Mouse (Mus musculus): ENCODE measurements around the gene Lrrn4. TPM values are rescaled to one million over a fixed set of nuclear protein-coding genes. Genes with fewer than 3 reads are reported as not detected.
A peak's percentile ranks its signal among the peaks of the same experiment; 100 is the strongest.

Lrrn4 gene
- total RNA-seq, 2 experiments from 2014 or later: not detected

DNA sequence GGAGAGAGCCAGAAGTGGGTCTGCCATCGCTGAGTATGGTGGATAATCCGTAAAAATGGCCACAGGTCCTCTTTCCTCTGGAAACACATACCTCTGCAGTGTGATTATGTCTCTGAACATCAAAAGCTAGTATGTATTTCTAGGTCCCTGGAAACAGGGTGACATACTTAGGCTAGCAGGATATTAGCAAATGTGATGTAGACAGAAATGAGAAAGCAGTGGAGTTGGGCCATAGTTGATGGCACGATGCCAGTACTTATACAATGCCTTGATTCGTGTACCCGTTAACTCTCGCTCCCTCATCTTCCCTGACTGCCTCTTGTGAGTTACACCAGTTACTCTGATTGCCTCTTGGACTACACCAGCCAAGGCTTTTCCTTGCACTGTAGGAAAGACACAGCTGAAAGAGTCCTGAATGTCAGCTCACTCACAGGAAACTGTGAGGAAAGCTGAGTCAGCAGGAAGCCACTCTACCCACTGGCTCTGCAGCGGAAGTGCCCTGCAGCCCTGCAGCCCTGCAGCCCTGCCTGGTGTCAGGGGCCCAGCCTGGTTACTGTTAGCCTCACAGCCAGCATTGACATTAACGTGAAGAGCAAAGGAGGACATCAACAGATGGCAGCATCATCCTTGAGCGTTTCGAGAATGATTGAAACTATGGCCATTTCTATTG lies 6.9 kb downstream of the Lrrn4 start:
- ATAC-seq (replicated peaks; ENCODE audit: low FRiP score, low TSS enrichment, poor library complexity, severe bottlenecking): 0 out of 2 replicates have a peak, but pooled peaks have one; percentile 41

DNA sequence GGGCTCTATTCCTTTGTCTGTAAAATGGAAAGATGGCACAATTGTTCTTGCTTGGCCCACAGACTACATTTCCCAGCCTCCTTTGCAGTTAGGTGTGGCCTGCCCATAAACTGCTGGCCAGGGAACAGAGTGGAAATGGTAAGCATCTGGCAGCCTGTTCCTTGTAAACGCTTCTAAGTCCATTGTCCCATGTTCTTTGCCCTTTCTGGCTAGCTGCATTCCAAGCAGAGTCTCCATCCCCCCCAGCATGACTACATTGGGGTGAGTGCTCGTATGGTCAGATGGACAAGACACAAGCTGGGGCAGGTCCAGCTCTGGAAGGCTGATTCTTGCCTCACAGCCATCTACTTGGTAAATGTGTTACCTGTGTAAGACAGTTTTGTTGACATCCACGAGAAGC lies 9.0 kb downstream of the Lrrn4 start:
- no peak for ATAC-seq (replicated peaks; ENCODE audit: low FRiP score, low TSS enrichment, poor library complexity, severe bottlenecking)

GRCm38 (mm10) chr2:132870286-132870685 lies 10.4 kb downstream of the Lrrn4 start:
- no peak for ATAC-seq (replicated peaks; ENCODE audit: low FRiP score, low TSS enrichment, poor library complexity, severe bottlenecking)

GRCm38 (mm10) chr2:132869682-132870081 lies 11.0 kb downstream of the Lrrn4 start:
- no peak for ATAC-seq (replicated peaks; ENCODE audit: low FRiP score, low TSS enrichment, poor library complexity, severe bottlenecking)

- no peak for ATAC-seq (replicated peaks; ENCODE audit: low FRiP score, low TSS enrichment, poor library complexity, severe bottlenecking)
Observed at GRCm38 (mm10) chr2:132867521-132867920, 13.2 kb downstream of the Lrrn4 start.

GRCm38 (mm10) chr2:132863325-132863724 lies 17.4 kb downstream of the Lrrn4 start:
- ATAC-seq (replicated peaks; ENCODE audit: low FRiP score, low TSS enrichment, poor library complexity, severe bottlenecking): no peak

GRCm38 (mm10) chr2:132861456-132861855 lies 19.2 kb downstream of the Lrrn4 start:
- no peak for ATAC-seq (replicated peaks; ENCODE audit: low FRiP score, low TSS enrichment, poor library complexity, severe bottlenecking)

GRCm38 (mm10) chr2:132860435-132860834 lies 20.3 kb downstream of the Lrrn4 start:
- no peak for ATAC-seq (replicated peaks; ENCODE audit: low FRiP score, low TSS enrichment, poor library complexity, severe bottlenecking)

GRCm38 (mm10) chr2:132856333-132856732 lies 24.4 kb downstream of the Lrrn4 start:
- no peak for ATAC-seq (replicated peaks; ENCODE audit: low FRiP score, low TSS enrichment, poor library complexity, severe bottlenecking)

DNA sequence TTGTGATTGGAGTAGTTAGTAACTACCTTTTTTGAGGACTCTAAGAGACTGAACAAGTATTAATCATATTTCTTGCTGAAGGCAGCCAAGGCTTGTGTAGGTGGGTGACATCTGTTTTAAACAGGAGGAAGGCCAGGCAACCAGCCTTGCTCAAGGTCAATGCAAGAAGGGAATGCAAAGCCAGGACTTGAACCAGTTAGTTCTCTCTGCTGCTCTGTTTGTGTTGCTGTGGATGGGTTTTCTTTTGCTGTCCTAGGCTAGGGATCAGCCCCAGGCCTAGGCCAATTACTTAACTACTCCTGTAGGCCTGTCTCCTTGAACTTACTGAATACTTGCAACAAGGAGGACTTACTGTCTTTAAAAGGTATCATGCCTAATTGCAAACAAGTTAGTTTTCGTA lies 27.6 kb downstream of the Lrrn4 start:
- no peak for ATAC-seq (replicated peaks; ENCODE audit: low FRiP score, low TSS enrichment, poor library complexity, severe bottlenecking)

GRCm38 (mm10) chr2:132849141-132849540 lies 31.6 kb downstream of the Lrrn4 start:
- ATAC-seq (replicated peaks; ENCODE audit: low FRiP score, low TSS enrichment, poor library complexity, severe bottlenecking): no peak

GRCm38 (mm10) chr2:132848361-132848760 lies 32.3 kb downstream of the Lrrn4 start:
- ATAC-seq (replicated peaks; ENCODE audit: low FRiP score, low TSS enrichment, poor library complexity, severe bottlenecking): no peak

DNA sequence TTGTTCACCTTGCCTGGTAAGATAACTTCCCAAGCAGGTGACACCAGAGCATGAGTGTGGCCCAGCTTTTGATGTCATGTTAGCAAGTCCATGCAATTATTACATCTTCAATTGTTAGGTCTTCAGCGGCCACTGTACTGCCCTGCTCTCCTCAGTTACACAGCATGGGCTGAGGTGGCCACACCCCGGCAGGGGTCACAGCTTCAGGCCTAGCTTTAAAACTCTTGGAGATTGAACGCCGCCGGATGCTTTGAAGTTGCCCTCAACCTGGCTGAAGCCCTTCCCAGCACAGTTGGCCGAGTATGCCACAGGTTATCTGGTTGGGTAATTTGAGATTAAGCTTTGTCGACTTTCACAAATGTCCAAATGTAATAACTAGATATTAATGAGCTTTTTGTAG lies 33.1 kb downstream of the Lrrn4 start:
- ATAC-seq (replicated peaks; ENCODE audit: low FRiP score, low TSS enrichment, poor library complexity, severe bottlenecking): peak; percentile 23; the same call in 1 of the 2 replicates

- ATAC-seq (replicated peaks; ENCODE audit: low FRiP score, low TSS enrichment, poor library complexity, severe bottlenecking): peak; percentile 95
Observed at GRCm38 (mm10) chr2:132846407-132847358, 34.0 kb downstream of the Lrrn4 start, which contains the start of gene Crls1. TSS of gene Crls1 (plus strand) at chr2:132846666.

- ATAC-seq (replicated peaks; ENCODE audit: low FRiP score, low TSS enrichment, poor library complexity, severe bottlenecking): no peak
Observed at GRCm38 (mm10) chr2:132841071-132841470, 39.6 kb downstream of the Lrrn4 start.

Other genes starting within 250 kb of the Lrrn4 start
- gene Shld1, start 194.0 kb downstream of the Lrrn4 start, total RNA-seq (2014; fragmentation: Nextera tagmentation): 1.5 and 6.1 TPM in 2 replicates
- 5.2 and 6.2 TPM in 2 replicates for gene Shld1, start 194.0 kb downstream of the Lrrn4 start, total RNA-seq (2017)
- gene Chgb, start 99.6 kb downstream of the Lrrn4 start, total RNA-seq (2014; fragmentation: Nextera tagmentation): not detected in 2 replicates
- 0.28 and 0.53 TPM in 2 replicates for gene Chgb, start 99.6 kb downstream of the Lrrn4 start, total RNA-seq (2017)
- 45.5 and 56.6 TPM in 2 replicates for gene Trmt6, start 64.8 kb downstream of the Lrrn4 start, total RNA-seq (2014; fragmentation: Nextera tagmentation)
- gene Trmt6, start 64.8 kb downstream of the Lrrn4 start, total RNA-seq (2017): 47.5 and 53.4 TPM in 2 replicates
- 16.9 and 19.0 TPM in 2 replicates for gene Mcm8, start 64.8 kb downstream of the Lrrn4 start, total RNA-seq (2014; fragmentation: Nextera tagmentation)
- gene Mcm8, start 64.8 kb downstream of the Lrrn4 start, total RNA-seq (2017): 16.6 and 19.0 TPM in 2 replicates
- gene Crls1, start 34.2 kb downstream of the Lrrn4 start, total RNA-seq (2014; fragmentation: Nextera tagmentation): 26.1 and 28.3 TPM in 2 replicates
- gene Crls1, start 34.2 kb downstream of the Lrrn4 start, total RNA-seq (2017): 45.2 and 49.1 TPM in 2 replicates
- gene Fermt1, start 65.0 kb upstream of the Lrrn4 start, total RNA-seq (2014; fragmentation: Nextera tagmentation): not detected in 2 replicates
- not detected in 2 replicates for gene Fermt1, start 65.0 kb upstream of the Lrrn4 start, total RNA-seq (2017)